Mouse (Mus musculus) liver, adult 2 months (tissue): ENCODE results near the gene Gm45062. TPM values are rescaled to one million over a fixed set of nuclear protein-coding genes. Genes with fewer than 3 reads are reported as not detected.

ENCODE experiments used
- DNase-seq: peaks from one replicate; pipeline ENCODE4 v3.0.0-alpha.2; 2011; ENCODE audit warnings: low read depth, low spot score; ENCODE audit errors: extremely low read depth
- H3K27ac ChIP-seq: fragments of 200-500 bp; replicated peaks from 2 replicates; pipeline ENCODE4 v1.5.1; 2012; ENCODE audit warnings: low read depth, mild to moderate bottlenecking, control low read depth, inconsistent platforms, low read length; ENCODE audit not compliant: insufficient read depth
- H3K27me3 ChIP-seq: fragments of 200-500 bp; 2 replicates; pipeline ENCODE4 v1.6.1; 2012; ENCODE audit warnings: mild to moderate bottlenecking, moderate library complexity, low read length, inconsistent platforms; ENCODE audit not compliant: control insufficient read depth, insufficient read depth
- H3K36me3 ChIP-seq: fragments of 200-500 bp; 2 replicates; pipeline ENCODE4 v1.6.1; 2012; ENCODE audit warnings: low read length, inconsistent platforms; ENCODE audit not compliant: control insufficient read depth, insufficient read depth
- H3K4me1 ChIP-seq: fragments of 200-500 bp; 2 replicates; pipeline ENCODE4 v1.6.1; 2011; ENCODE audit warnings: low read length; ENCODE audit not compliant: control insufficient read depth, insufficient read depth
- H3K4me3 ChIP-seq: fragments of 200-500 bp; 2 replicates; pipeline ENCODE4 v1.5.1; 2011; ENCODE audit warnings: low read depth, mild to moderate bottlenecking, control low read depth, low read length, moderate library complexity; ENCODE audit not compliant: insufficient read depth
- H3K79me2 ChIP-seq: fragments of 200-500 bp; 2 replicates; pipeline ENCODE4 v1.6.1; 2012; ENCODE audit warnings: inconsistent platforms, mild to moderate bottlenecking, low read length, moderate library complexity; ENCODE audit not compliant: control insufficient read depth, insufficient read depth
- H3K9ac ChIP-seq: fragments of 200-500 bp; 2 replicates; pipeline ENCODE4 v1.6.1; 2012; ENCODE audit warnings: low read depth, mild to moderate bottlenecking, control low read depth, inconsistent platforms, low read length
- CTCF ChIP-seq: fragments of 200-500 bp; IDR thresholded peaks from 2 replicates; pipeline ENCODE4 v1.5.1; 2011; ENCODE audit warnings: low read depth, low read length, control low read depth
- POLR2A ChIP-seq: fragments of 200-500 bp; IDR thresholded peaks from 2 replicates; pipeline ENCODE4 v1.6.1; 2011; ENCODE audit warnings: low read length, control low read depth; ENCODE audit not compliant: insufficient read depth; ENCODE audit errors: extremely low read depth
- WGBS: fragments of 180-500 bp; shearing (Covaris S2); methylation state at CpG from one replicate; pipeline ENCODE4 v1.1.7; 2018; 5-methylcytosine and 5-hydroxymethylcytosine counted together
- polyA plus RNA-seq: library from polyadenylated mRNA; depleted of rRNA; stranded (reverse); fragments of >200 nt; gene quantifications from 2 replicates; pipeline ENCODE4 v1.2.3, GENCODE M21; 2012
- total RNA-seq: library from RNA; depleted of rRNA; stranded (reverse); fragments of >200 nt; gene quantifications from 2 replicates; pipeline ENCODE4 v1.2.3, GENCODE M21; 2014

Gene Gm45062
- total and polyA plus RNA-seq, 2 experiments: 0.70 to 2.0 TPM

GRCm38 (mm10) chr6:8583892-8584291, 324.6 kb downstream of the Gm45062 start:
- Histone ChIP-seq H3K79me2 (no peaks in the 10 kb centered on the region), H3K4me1 (no peaks in the 10 kb centered on the region), H3K9ac (no peak overlapping the region), H3K27me3 (no peaks in the 10 kb centered on the region), H3K27ac (no peak overlapping the region), H3K4me3 (no peak overlapping the region), H3K36me3 (peaks cover 11% of the 10 kb centered on the region)
- TF ChIP-seq POLR2A (no peak), CTCF (no peak)
- DNase-seq: no peak
- 93% methylated on average over 3 of the region's 3 CpGs for WGBS

GRCm38 (mm10) chr6:8591665-8592064, 332.4 kb downstream of the Gm45062 start:
- Histone ChIP-seq H3K27ac (no peak overlapping the region), H3K4me3 (no peak overlapping the region), H3K27me3 (no peaks in the 10 kb centered on the region), H3K4me1 (no peaks in the 10 kb centered on the region), H3K36me3 (peaks cover 16% of the 10 kb centered on the region), H3K9ac (no peak overlapping the region), H3K79me2 (no peaks in the 10 kb centered on the region)
- no peak for TF ChIP-seq CTCF
- TF ChIP-seq POLR2A: no peak
- 91% methylated on average over 9 of the region's 9 CpGs for WGBS
- no peak for DNase-seq

GRCm38 (mm10) chr6:8617369-8617768, 358.1 kb downstream of the Gm45062 start:
- Histone ChIP-seq H3K36me3 (no peaks in the 10 kb centered on the region), H3K4me3 (no peak overlapping the region), H3K9ac (no peak overlapping the region), H3K79me2 (no peaks in the 10 kb centered on the region), H3K27ac (no peak overlapping the region), H3K4me1 (no peaks in the 10 kb centered on the region), H3K27me3 (no peaks in the 10 kb centered on the region)
- WGBS: 77% methylated on average over 2 of the region's 2 CpGs
- TF ChIP-seq POLR2A (no peak), CTCF (no peak)
- no peak for DNase-seq

- Histone ChIP-seq H3K4me1 (no peaks in the 10 kb centered on the region), H3K79me2 (no peaks in the 10 kb centered on the region), H3K27ac (no peak overlapping the region), H3K36me3 (no peaks in the 10 kb centered on the region), H3K4me3 (no peak overlapping the region), H3K9ac (no peak overlapping the region), H3K27me3 (no peaks in the 10 kb centered on the region)
- 71% methylated on average over 4 of the region's 4 CpGs for WGBS
- TF ChIP-seq CTCF (no peak), POLR2A (no peak)
- DNase-seq: no peak
Observed at GRCm38 (mm10) chr6:8619582-8620350, 360.5 kb downstream of the Gm45062 start.

DNA sequence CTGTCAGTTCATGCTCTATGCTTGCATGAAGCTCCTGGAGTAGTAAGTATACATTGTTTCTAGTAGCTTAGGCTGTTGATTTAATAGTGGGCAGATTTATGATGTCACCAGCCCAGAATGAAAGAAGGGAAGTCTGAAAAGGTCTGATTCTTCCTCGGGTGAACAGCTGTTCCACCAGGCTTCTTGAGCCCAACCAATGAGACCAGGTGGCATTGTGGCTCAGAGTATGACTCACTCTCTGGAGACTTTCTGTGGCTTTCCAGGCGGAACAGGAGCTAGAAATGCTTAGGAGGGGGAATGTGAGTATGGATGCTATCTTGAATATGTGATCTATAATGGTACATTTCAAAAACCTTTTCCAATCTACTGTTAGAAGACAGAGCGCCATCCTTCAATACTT, 363.8 kb downstream of the Gm45062 start:
- TF ChIP-seq POLR2A (no peak), CTCF (no peak)
- Histone ChIP-seq H3K27me3 (no peaks in the 10 kb centered on the region), H3K79me2 (no peaks in the 10 kb centered on the region), H3K9ac (no peak overlapping the region), H3K27ac (no peak overlapping the region), H3K36me3 (no peaks in the 10 kb centered on the region), H3K4me1 (no peaks in the 10 kb centered on the region), H3K4me3 (no peak overlapping the region)
- DNase-seq: no peak
- 89% methylated on average over 3 of the region's 3 CpGs for WGBS

DNA sequence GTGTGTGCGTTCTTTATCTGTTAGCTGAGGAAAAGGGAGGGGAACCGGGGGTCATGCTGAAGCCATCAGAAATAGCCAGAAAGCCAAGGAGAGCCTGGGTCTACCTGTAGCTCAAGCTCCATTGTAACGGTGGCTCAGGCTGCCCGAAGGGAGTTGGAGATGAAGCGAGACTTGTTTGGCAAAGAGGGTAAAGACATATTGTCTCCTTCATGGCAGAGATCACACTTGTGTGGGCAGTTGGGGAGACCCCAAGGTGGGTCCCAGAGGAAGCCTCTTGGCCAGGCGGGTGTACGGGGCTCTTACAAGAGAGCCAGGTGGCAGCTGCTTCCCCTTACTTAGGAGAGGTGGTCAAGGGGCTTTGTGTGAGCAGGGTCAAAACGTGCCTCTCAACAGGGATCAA, 369.0 kb downstream of the Gm45062 start:
- H3K27ac ChIP-seq: no peak overlapping the region
- H3K4me3 ChIP-seq: no peak overlapping the region
- DNase-seq: no peak
- 89% methylated on average over 8 of the region's 8 CpGs for WGBS
- H3K36me3 ChIP-seq: no peaks in the 10 kb centered on the region
- no peaks in the 10 kb centered on the region for H3K4me1 ChIP-seq
- H3K9ac ChIP-seq: no peak overlapping the region
- TF ChIP-seq POLR2A: no peak
- no peak for TF ChIP-seq CTCF
- H3K27me3 ChIP-seq: no peaks in the 10 kb centered on the region
- no peaks in the 10 kb centered on the region for H3K79me2 ChIP-seq
